Mouse (Mus musculus): Measurements from ENCODE around the gene Olfr194. TPM values are rescaled to one million over a fixed set of nuclear protein-coding genes. Genes with fewer than 3 reads are reported as not detected.
"Not testable (repeated sequence)": the region's sequence is repeated elsewhere in the genome, so short reads cannot be mapped to it uniquely, and the experiment has no call there.

Gene Olfr194
- not detected in 2 replicates for polyA plus RNA-seq (2016; fragmentation: Nextera tagmentation; extraction: Ambion mirVana)

GRCm38 (mm10) chr16:59120969-59121368 lies at the start of gene Olfr194:
Olfr194 (minus strand) TSS chr16:59121069.
- ATAC-seq (ENCODE audit: low FRiP score): no peak
- Histone ChIP-seq H3K9ac (no peak within 1 kb of the TSS), H3K27me3 (no peaks in the 10 kb centered on the region), H3K36me3 (no peaks in the 10 kb centered on the region), H3K4me1 (no peaks in the 10 kb centered on the region), H3K4me3 (no peak within 1 kb of the TSS), H3K27ac (no peak within 1 kb of the TSS), H3K9me3 (replicated peaks) (no peaks in the 10 kb centered on the region), H3K4me2 (replicated peaks) (no peak within 1 kb of the TSS)

GRCm38 (mm10) chr16:59170354-59170753 lies 49.5 kb upstream of the Olfr194 start, which contains the start of gene Olfr196:
Olfr196 (minus strand) TSS chr16:59170454.
- Histone ChIP-seq H3K4me1 (no peaks in the 10 kb centered on the region), H3K27me3 (no peaks in the 10 kb centered on the region), H3K9me3 (replicated peaks) (no peaks in the 10 kb centered on the region), H3K4me2 (replicated peaks) (no peak within 1 kb of the TSS), H3K4me3 (no peak within 1 kb of the TSS), H3K27ac (no peak within 1 kb of the TSS), H3K36me3 (no peaks in the 10 kb centered on the region), H3K9ac (no peak within 1 kb of the TSS)
- WGBS: 71% methylated on average over 3 of the region's 3 CpGs
- ATAC-seq (ENCODE audit: low FRiP score): no peak

GRCm38 (mm10) chr16:59151996-59152395 lies 31.1 kb upstream of the Olfr194 start:
- WGBS: 91% methylated on average over 2 of the region's 2 CpGs
- H3K36me3 ChIP-seq: no peaks in the 10 kb centered on the region
- H3K27ac ChIP-seq: no peak overlapping the region
- no peaks in the 10 kb centered on the region for H3K4me1 ChIP-seq
- H3K4me3 ChIP-seq: no peak overlapping the region
- H3K9me3 ChIP-seq (replicated peaks): no peaks in the 10 kb centered on the region
- H3K27me3 ChIP-seq: no peaks in the 10 kb centered on the region
- H3K9ac ChIP-seq: no peak overlapping the region
- no peak overlapping the region for H3K4me2 ChIP-seq (replicated peaks)
- ATAC-seq (ENCODE audit: low FRiP score): no peak

GRCm38 (mm10) chr16:59146746-59147145 lies 25.9 kb upstream of the Olfr194 start, which contains the start of gene Olfr195:
Olfr195 (plus strand) TSS chr16:59147046.
- Histone ChIP-seq H3K36me3 (no peaks in the 10 kb centered on the region), H3K27ac (no peak within 1 kb of the TSS)

DNA sequence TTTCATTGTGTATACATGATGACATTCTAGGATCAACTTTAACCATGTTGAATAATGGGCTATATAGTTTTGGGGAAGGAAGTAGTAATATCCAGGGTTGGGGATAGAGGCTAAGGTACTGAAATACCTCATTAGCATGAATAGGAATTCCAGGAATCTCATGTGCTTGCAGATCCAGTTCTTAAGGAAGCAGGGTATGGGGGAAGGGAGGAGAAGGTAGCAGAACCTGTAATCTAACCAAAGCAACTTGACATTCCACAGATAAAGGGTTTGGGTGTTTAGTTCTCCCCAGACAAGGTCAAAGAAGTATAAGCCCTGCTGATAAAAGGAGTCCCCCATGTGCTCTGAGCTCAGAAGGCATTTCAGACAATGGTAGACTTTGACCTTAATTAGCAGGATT lies 20.2 kb upstream of the Olfr194 start:
- H3K27me3 ChIP-seq: no peaks in the 10 kb centered on the region
- H3K36me3 ChIP-seq: no peaks in the 10 kb centered on the region
- H3K27ac ChIP-seq: no peak overlapping the region
- no peaks in the 10 kb centered on the region for H3K4me1 ChIP-seq
- ATAC-seq (ENCODE audit: low FRiP score): no peak
- H3K4me2 ChIP-seq (replicated peaks): no peak overlapping the region
- no peak overlapping the region for H3K4me3 ChIP-seq
- H3K9ac ChIP-seq: no peak overlapping the region
- no peaks in the 10 kb centered on the region for H3K9me3 ChIP-seq (replicated peaks)

More at GRCm38 (mm10) chr16:59146746-59147145, 25.9 kb upstream of the Olfr194 start, which contains the start of gene Olfr195:
- ATAC-seq (ENCODE audit: low FRiP score): no peak
- no peaks in the 10 kb centered on the region for H3K27me3 ChIP-seq
- no peaks in the 10 kb centered on the region for H3K9me3 ChIP-seq (replicated peaks)
- H3K4me1 ChIP-seq: no peaks in the 10 kb centered on the region
- no peak within 1 kb of the TSS for H3K4me2 ChIP-seq (replicated peaks)
- WGBS: 95% methylated on average over 1 of the region's 1 CpGs
- no peak within 1 kb of the TSS for H3K9ac ChIP-seq
- H3K4me3 ChIP-seq: no peak within 1 kb of the TSS

DNA sequence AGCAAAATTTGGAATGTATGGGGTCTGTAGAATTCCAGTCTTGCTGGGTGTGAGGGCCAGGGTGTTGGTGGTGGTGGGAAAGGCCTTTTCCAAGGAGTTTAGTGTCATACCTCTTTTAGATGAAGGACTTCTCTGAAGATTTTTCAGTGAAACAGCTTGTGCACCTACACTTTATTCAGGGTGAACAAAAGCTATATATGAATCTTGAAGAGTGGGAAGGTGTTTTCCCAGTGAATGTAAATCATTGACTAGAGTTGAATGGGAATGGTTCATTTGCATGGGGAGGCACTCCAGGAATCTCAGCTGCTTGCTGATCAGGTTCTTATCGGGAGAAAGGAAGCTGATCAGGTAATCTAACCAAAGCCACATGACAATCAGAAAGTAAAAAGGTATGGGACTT lies 9.9 kb upstream of the Olfr194 start:
- 86% methylated on average over 1 of the region's 1 CpGs for WGBS
- Histone ChIP-seq H3K4me1 (no peaks in the 10 kb centered on the region), H3K9me3 (replicated peaks) (no peaks in the 10 kb centered on the region), H3K4me2 (replicated peaks) (no peak overlapping the region), H3K27ac (no peak overlapping the region), H3K36me3 (no peaks in the 10 kb centered on the region), H3K4me3 (no peak overlapping the region), H3K27me3 (no peaks in the 10 kb centered on the region), H3K9ac (no peak overlapping the region)
- no peak for ATAC-seq (ENCODE audit: low FRiP score)

DNA sequence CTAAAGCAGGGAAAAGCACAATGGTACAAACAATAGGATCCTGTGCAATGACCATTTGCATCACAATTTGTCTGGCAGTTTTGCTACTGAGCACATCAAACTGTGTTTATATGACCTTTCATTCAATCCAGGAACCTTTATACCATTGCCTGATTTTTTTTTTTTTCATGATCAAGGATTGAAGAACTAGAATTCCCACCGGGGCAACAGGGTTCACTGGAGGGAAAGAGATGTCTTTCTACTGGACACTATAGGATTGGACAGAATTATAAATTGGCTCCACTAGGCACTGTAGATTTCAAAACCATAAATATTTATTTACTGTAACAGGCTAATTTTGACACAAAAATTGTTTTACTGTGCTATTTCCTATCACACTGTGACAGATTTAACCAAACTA lies 9.1 kb downstream of the Olfr194 start, which contains the start of gene Olfr193:
Olfr193 (minus strand) TSS at position 101 of the 400 bp plus-strand sequence.
- Histone ChIP-seq H3K9ac (no peak within 1 kb of the TSS), H3K9me3 (replicated peaks) (no peaks in the 10 kb centered on the region), H3K27ac (no peak within 1 kb of the TSS), H3K4me3 (no peak within 1 kb of the TSS), H3K4me2 (replicated peaks) (no peak within 1 kb of the TSS), H3K36me3 (no peaks in the 10 kb centered on the region), H3K4me1 (no peaks in the 10 kb centered on the region), H3K27me3 (no peaks in the 10 kb centered on the region)
- 61% methylated on average over 1 of the region's 1 CpGs for WGBS
- no peak for ATAC-seq (ENCODE audit: low FRiP score)

GRCm38 (mm10) chr16:59108522-59108921 lies 12.3 kb downstream of the Olfr194 start:
- not testable (repeated sequence) for H3K4me3 ChIP-seq; H3K27ac ChIP-seq; ATAC-seq (ENCODE audit: low FRiP score); H3K9me3 ChIP-seq (replicated peaks); H3K4me2 ChIP-seq (replicated peaks); H3K36me3 ChIP-seq; H3K9ac ChIP-seq; H3K27me3 ChIP-seq; H3K4me1 ChIP-seq
- WGBS: 75% methylated on average over 5 of the region's 5 CpGs

- no peak overlapping the region for H3K4me3 ChIP-seq
- H3K27ac ChIP-seq: no peak overlapping the region
- no peaks in the 10 kb centered on the region for H3K9me3 ChIP-seq (replicated peaks)
- ATAC-seq (ENCODE audit: low FRiP score): no peak
- no peak overlapping the region for H3K9ac ChIP-seq
- H3K4me2 ChIP-seq (replicated peaks): no peak overlapping the region
- H3K36me3 ChIP-seq: no peaks in the 10 kb centered on the region
- 77% methylated on average over 2 of the region's 2 CpGs for WGBS
- H3K27me3 ChIP-seq: no peaks in the 10 kb centered on the region
- H3K4me1 ChIP-seq: no peaks in the 10 kb centered on the region
Measured at GRCm38 (mm10) chr16:59105312-59105711, 15.6 kb downstream of the Olfr194 start.

DNA sequence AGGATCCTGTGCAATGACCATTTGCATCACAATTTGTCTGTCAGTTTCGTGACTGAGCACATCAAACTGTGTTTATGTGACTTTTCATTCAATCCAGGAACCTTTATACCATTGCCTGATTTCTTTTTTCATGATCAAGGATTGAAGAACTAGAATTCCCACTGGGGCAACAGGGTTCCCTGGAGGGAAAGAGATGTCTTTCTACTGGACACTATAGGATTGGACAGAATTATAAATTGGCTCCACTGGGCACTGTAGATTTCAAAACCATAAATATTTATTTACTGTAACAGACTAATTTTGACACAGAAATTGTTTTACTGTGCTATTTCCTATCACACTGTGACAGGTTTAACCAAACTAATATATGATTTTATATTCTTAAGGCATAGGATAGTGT lies 31.1 kb downstream of the Olfr194 start, which contains the start of gene Olfr191:
Olfr191 (minus strand) TSS at position 101 of the 400 bp plus-strand sequence.
- H3K27me3 ChIP-seq; H3K4me1 ChIP-seq; H3K4me3 ChIP-seq; H3K36me3 ChIP-seq; H3K4me2 ChIP-seq (replicated peaks); H3K9me3 ChIP-seq (replicated peaks); ATAC-seq (ENCODE audit: low FRiP score); H3K27ac ChIP-seq; H3K9ac ChIP-seq: not testable (repeated sequence)
- 33% methylated on average over 1 of the region's 1 CpGs for WGBS

DNA sequence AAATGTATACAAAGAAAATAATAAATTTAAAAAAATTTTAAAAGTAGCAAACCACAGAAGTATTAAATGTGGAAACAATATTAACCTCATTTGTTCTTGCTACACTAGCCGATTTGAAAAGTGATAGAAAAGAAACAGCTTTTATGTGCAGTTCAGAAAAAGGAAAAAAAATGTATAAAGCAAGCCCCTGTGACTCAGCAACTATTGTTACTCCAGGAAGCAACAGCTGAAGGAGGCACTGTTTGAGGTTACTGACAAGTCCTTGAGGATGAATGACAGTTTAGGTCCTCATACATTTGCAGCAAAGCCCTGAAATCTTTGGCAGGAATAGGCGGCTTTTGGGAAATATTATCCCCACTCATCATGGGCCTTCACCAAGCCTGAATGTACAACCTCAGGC lies 39.8 kb downstream of the Olfr194 start:
- not testable (repeated sequence) for H3K27ac ChIP-seq; ATAC-seq (ENCODE audit: low FRiP score); H3K9ac ChIP-seq; H3K4me2 ChIP-seq (replicated peaks); H3K4me1 ChIP-seq; H3K9me3 ChIP-seq (replicated peaks); H3K27me3 ChIP-seq; H3K4me3 ChIP-seq; H3K36me3 ChIP-seq
- 89% methylated on average over 2 of the region's 2 CpGs for WGBS

DNA sequence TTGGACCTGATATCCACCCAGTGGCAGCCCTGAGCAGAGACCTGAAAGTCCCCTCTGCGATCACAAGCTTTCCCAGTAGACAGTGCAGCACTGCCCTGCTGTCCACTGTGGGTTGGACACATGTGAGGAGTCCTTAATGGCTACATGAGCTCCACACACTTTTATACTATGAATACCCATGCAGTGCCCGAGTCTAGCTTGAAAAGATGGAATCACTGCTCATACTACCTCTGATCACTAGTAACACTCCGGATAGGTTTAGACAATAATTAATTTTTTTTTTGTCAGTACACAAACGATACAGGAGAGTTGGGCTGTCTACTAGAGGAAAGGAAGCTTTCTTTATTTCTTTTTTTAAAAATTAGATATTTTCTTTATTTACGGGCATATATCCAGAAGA lies 43.0 kb downstream of the Olfr194 start, which contains the start of gene Olfr190:
Olfr190 (minus strand) TSS at position 101 of the 400 bp plus-strand sequence.
- Histone ChIP-seq H3K9me3 (replicated peaks) (no peaks in the 10 kb centered on the region), H3K27me3 (no peaks in the 10 kb centered on the region), H3K4me3 (no peak within 1 kb of the TSS), H3K4me1 (no peaks in the 10 kb centered on the region), H3K9ac (no peak within 1 kb of the TSS), H3K27ac (no peak within 1 kb of the TSS), H3K36me3 (no peaks in the 10 kb centered on the region), H3K4me2 (replicated peaks) (no peak within 1 kb of the TSS)
- no peak for ATAC-seq (ENCODE audit: low FRiP score)
- 88% methylated on average over 5 of the region's 5 CpGs for WGBS

- H3K36me3 ChIP-seq: no peaks in the 10 kb centered on the region
- no peak overlapping the region for H3K27ac ChIP-seq
- no peak for ATAC-seq (ENCODE audit: low FRiP score)
- no peaks in the 10 kb centered on the region for H3K4me1 ChIP-seq
- 92% methylated on average over 1 of the region's 1 CpGs for WGBS
- H3K4me3 ChIP-seq: no peak overlapping the region
- no peak overlapping the region for H3K4me2 ChIP-seq (replicated peaks)
- no peaks in the 10 kb centered on the region for H3K9me3 ChIP-seq (replicated peaks)
- H3K27me3 ChIP-seq: no peaks in the 10 kb centered on the region
- no peak overlapping the region for H3K9ac ChIP-seq
Measured at GRCm38 (mm10) chr16:59073520-59073919, 47.3 kb downstream of the Olfr194 start.

Measured in hindbrain, embryonic 12.5 days (tissue).